Mouse (Mus musculus): Measurements from ENCODE around the gene Macrod2. TPM values are rescaled to one million over a fixed set of nuclear protein-coding genes. Genes with fewer than 3 reads are reported as not detected.

The Macrod2 gene
- polyA plus RNA-seq, 1 experiment from 2014 or later, result 19.9 TPM

DNA sequence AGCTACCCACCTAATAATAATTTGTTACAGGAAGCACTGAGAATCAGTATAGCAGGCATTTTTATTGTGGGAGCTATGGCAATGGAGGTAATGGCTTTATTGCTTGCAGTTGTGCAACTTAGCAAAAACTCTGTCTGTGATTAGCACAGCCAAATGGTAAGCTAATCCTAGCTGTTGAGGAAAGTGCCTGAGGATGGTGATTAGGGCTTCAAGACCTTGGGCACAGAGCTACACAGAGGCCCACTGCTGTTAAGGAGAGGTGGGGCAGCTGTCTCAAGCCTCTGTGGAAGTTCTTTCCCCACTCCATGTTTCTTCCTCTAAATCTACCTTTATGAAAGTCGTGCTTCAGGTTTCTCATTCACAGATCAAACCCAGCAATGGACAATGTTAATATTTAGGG is 466.2 kb downstream of the Macrod2 start:
- Histone ChIP-seq H3K36me3 (ENCODE audit: control insufficient read depth, insufficient read depth, low read length) (no peaks in the 10 kb centered on the region), H3K27ac (ENCODE audit: low read depth, low read length) (no peak overlapping the region), H3K4me3 (ENCODE audit: low read depth, low read length) (no peak overlapping the region), H3K4me1 (replicated peaks; ENCODE audit: control insufficient read depth, insufficient read depth, low read length) (no peaks in the 10 kb centered on the region), H3K27me3 (replicated peaks; ENCODE audit: control insufficient read depth, insufficient read depth, low read length) (no peaks in the 10 kb centered on the region), H3K9ac (ENCODE audit: low read depth, low read length) (no peak overlapping the region), H3K9me3 (ENCODE audit: control insufficient read depth, low read length) (no peaks in the 10 kb centered on the region), H3K4me2 (no peak overlapping the region)
- ATAC-seq (replicated peaks; ENCODE audit: low FRiP score) (no peak), DNase-seq (ENCODE audit: low spot score) (no peak)
- 68% methylated on average over 1 of the region's 1 CpGs for WGBS

DNA sequence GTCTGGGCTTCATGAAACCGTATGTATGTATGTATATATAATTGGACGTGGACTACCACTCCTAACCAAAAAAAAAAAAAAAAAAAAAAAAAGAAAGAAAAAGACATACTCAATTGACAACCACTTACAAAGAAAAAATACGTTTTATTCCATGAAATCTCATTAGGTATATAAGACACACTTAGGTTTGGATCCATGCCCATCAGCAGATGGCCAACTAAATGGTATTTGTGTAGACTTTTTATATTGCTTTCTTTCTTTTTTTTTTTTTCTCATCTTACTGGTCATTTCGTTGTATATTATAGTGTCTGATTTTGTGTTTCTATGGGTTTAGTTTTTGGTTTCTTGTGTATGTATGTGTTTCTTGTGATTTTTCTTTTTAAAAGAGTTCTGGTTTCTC is 467.6 kb downstream of the Macrod2 start:
- WGBS, result 64% methylated on average over 4 of the region's 4 CpGs
- no peaks in the 10 kb centered on the region for H3K27me3 ChIP-seq (replicated peaks; ENCODE audit: control insufficient read depth, insufficient read depth, low read length)
- ATAC-seq (replicated peaks; ENCODE audit: low FRiP score) (no peak), DNase-seq (ENCODE audit: low spot score) (no peak)
- H3K27ac ChIP-seq (ENCODE audit: low read depth, low read length), result no peak overlapping the region
- no peak overlapping the region for H3K9ac ChIP-seq (ENCODE audit: low read depth, low read length)
- H3K9me3 ChIP-seq (ENCODE audit: control insufficient read depth, low read length), result no peaks in the 10 kb centered on the region
- H3K4me2 ChIP-seq, result no peak overlapping the region
- H3K4me3 ChIP-seq (ENCODE audit: low read depth, low read length), result no peak overlapping the region
- no peaks in the 10 kb centered on the region for H3K36me3 ChIP-seq (ENCODE audit: control insufficient read depth, insufficient read depth, low read length)
- H3K4me1 ChIP-seq (replicated peaks; ENCODE audit: control insufficient read depth, insufficient read depth, low read length), result no peaks in the 10 kb centered on the region

DNA sequence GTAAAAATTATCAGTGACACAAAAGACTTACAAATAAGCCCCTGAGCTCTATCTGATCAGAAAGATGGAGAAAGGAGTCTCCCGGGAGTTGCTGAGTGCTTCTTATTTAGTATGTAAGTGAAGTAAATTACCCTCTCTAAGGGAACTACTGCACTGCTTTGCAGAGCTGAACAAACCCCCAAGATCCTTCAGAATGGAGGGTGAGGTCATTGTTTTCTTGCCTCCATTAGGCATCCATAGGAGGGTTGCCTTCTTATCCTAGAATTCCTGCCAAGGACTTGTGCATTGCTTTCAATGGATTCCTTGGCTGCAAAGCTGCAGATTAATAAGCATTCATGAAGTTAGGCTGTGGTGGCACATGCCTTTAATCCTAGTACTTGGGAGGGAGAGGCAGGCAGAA is 470.5 kb downstream of the Macrod2 start:
- Histone ChIP-seq H3K9ac (ENCODE audit: low read depth, low read length) (no peak overlapping the region), H3K4me1 (replicated peaks; ENCODE audit: control insufficient read depth, insufficient read depth, low read length) (no peaks in the 10 kb centered on the region), H3K4me3 (ENCODE audit: low read depth, low read length) (no peak overlapping the region), H3K36me3 (ENCODE audit: control insufficient read depth, insufficient read depth, low read length) (no peaks in the 10 kb centered on the region), H3K27ac (ENCODE audit: low read depth, low read length) (no peak overlapping the region), H3K27me3 (replicated peaks; ENCODE audit: control insufficient read depth, insufficient read depth, low read length) (no peaks in the 10 kb centered on the region), H3K4me2 (no peak overlapping the region), H3K9me3 (ENCODE audit: control insufficient read depth, low read length) (no peaks in the 10 kb centered on the region)
- ATAC-seq (replicated peaks; ENCODE audit: low FRiP score) (no peak), DNase-seq (ENCODE audit: low spot score) (no peak)
- WGBS, result 83% methylated on average over 1 of the region's 1 CpGs

DNA sequence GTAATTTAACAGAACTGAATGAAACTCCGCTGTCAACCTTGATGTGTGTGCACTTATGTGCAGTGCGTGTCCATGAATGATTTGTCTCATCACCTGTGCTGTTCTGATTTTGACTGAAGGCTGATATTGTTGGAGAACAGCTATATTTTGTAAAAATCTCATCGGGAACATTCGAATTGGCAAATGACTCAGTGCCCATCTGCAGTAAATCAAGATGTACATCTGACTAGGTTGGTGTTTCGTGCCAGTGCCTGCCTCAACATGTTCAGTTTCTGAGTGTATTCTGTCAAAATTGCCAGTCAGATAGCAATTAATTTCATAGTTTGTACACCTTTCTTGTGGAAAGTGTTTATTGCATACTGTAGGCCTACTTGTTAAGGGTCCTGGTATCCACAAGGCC is 472.0 kb downstream of the Macrod2 start:
- Histone ChIP-seq H3K27me3 (replicated peaks; ENCODE audit: control insufficient read depth, insufficient read depth, low read length) (no peaks in the 10 kb centered on the region), H3K4me2 (no peak overlapping the region), H3K4me1 (replicated peaks; ENCODE audit: control insufficient read depth, insufficient read depth, low read length) (no peaks in the 10 kb centered on the region), H3K9ac (ENCODE audit: low read depth, low read length) (no peak overlapping the region), H3K36me3 (ENCODE audit: control insufficient read depth, insufficient read depth, low read length) (no peaks in the 10 kb centered on the region), H3K9me3 (ENCODE audit: control insufficient read depth, low read length) (no peaks in the 10 kb centered on the region), H3K4me3 (ENCODE audit: low read depth, low read length) (no peak overlapping the region), H3K27ac (ENCODE audit: low read depth, low read length) (no peak overlapping the region)
- ATAC-seq (replicated peaks; ENCODE audit: low FRiP score), result no peak
- DNase-seq (ENCODE audit: low spot score), result no peak
- WGBS, result 79% methylated on average over 5 of the region's 5 CpGs

DNA sequence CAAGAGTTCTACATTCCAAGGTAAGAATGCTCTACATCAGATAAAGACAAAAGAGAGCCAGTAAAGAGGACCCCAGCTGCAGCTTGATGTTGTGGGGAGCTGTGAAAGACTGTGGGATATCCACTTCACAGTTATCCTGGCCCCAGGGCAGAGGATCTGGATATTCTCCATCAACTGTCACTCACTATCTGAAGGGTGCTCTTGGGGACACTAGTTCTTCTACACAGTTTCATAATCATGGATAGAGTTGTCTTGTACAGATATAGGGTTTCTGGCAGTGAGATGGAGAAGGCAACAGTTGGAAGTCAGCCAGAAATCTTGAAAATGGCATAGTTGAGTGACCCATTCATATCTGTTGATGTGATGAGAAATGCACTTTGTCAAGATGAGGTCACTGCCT is 490.1 kb downstream of the Macrod2 start:
- H3K27ac ChIP-seq (ENCODE audit: low read depth, low read length), result no peak overlapping the region
- no peak overlapping the region for H3K4me3 ChIP-seq (ENCODE audit: low read depth, low read length)
- no peaks in the 10 kb centered on the region for H3K4me1 ChIP-seq (replicated peaks; ENCODE audit: control insufficient read depth, insufficient read depth, low read length)
- no peak for DNase-seq (ENCODE audit: low spot score)
- H3K9ac ChIP-seq (ENCODE audit: low read depth, low read length), result no peak overlapping the region
- H3K9me3 ChIP-seq (ENCODE audit: control insufficient read depth, low read length), result no peaks in the 10 kb centered on the region
- no peaks in the 10 kb centered on the region for H3K27me3 ChIP-seq (replicated peaks; ENCODE audit: control insufficient read depth, insufficient read depth, low read length)
- no peak for ATAC-seq (replicated peaks; ENCODE audit: low FRiP score)
- H3K4me2 ChIP-seq, result no peak overlapping the region
- no peaks in the 10 kb centered on the region for H3K36me3 ChIP-seq (ENCODE audit: control insufficient read depth, insufficient read depth, low read length)

DNA sequence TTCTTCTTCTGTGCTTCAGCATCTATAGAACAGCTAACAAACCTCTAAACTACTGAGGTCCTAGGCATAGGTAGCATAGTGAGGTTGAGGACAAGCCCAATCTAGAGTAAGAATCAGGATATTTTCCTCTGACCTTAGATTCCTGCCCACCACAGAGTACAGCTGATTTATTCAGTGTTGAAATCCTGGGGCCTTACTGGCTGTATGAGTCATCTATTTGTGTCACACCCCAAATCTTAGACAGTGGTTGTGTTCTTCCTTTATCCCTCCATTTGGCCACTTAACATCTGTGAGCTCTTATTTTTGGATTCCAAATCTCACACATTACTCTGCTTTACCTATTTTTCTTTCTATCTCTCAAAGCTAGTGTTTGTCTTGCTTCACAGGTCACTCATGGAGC is 495.6 kb downstream of the Macrod2 start:
- ATAC-seq (replicated peaks; ENCODE audit: low FRiP score) (no peak), DNase-seq (ENCODE audit: low spot score) (no peak)
- Histone ChIP-seq H3K4me3 (ENCODE audit: low read depth, low read length) (no peak overlapping the region), H3K36me3 (ENCODE audit: control insufficient read depth, insufficient read depth, low read length) (no peaks in the 10 kb centered on the region), H3K4me2 (no peak overlapping the region), H3K4me1 (replicated peaks; ENCODE audit: control insufficient read depth, insufficient read depth, low read length) (no peaks in the 10 kb centered on the region), H3K9me3 (ENCODE audit: control insufficient read depth, low read length) (no peaks in the 10 kb centered on the region), H3K27ac (ENCODE audit: low read depth, low read length) (no peak overlapping the region), H3K27me3 (replicated peaks; ENCODE audit: control insufficient read depth, insufficient read depth, low read length) (no peaks in the 10 kb centered on the region), H3K9ac (ENCODE audit: low read depth, low read length) (no peak overlapping the region)

DNA sequence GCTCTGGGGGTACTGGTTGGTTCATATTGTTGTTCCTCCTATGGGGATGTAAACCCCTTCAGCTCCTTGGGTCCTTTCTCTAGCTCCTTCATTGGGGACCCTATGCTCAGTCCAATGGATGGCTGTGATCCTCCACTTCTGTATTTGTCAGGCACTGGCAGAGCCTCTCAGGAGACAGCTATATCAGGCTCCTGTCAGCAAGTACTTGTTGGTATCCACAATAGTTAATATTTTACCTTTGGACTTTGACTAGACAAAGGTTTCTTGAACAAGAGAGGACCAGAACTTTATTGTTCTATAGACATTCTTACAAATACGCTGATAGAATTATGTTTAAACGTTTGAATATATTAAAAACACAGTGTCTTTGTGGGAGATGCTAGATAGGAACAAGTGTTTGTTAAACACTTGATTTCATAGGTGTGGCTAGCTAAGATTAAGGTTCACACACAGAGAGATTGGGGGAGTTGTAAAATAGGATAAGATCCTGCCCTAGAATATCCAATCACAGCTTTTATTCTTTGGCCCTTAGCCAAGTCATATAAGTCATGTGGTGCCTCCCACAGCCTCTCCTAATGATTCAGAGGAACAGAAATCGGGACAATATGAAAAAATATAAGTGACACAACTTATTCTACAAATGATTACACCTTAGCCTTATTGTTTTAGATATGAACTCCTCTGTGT is 501.4 kb downstream of the Macrod2 start:
- Histone ChIP-seq H3K27ac (ENCODE audit: low read depth, low read length) (no peak overlapping the region), H3K4me1 (replicated peaks; ENCODE audit: control insufficient read depth, insufficient read depth, low read length) (no peaks in the 10 kb centered on the region), H3K9ac (ENCODE audit: low read depth, low read length) (no peak overlapping the region), H3K9me3 (ENCODE audit: control insufficient read depth, low read length) (no peaks in the 10 kb centered on the region), H3K4me2 (no peak overlapping the region), H3K36me3 (ENCODE audit: control insufficient read depth, insufficient read depth, low read length) (no peaks in the 10 kb centered on the region), H3K27me3 (replicated peaks; ENCODE audit: control insufficient read depth, insufficient read depth, low read length) (no peaks in the 10 kb centered on the region), H3K4me3 (ENCODE audit: low read depth, low read length) (no peak overlapping the region)
- ATAC-seq (replicated peaks; ENCODE audit: low FRiP score) (no peak), DNase-seq (ENCODE audit: low spot score) (no peak)
- WGBS, result 68% methylated on average over 3 of the region's 3 CpGs

DNA sequence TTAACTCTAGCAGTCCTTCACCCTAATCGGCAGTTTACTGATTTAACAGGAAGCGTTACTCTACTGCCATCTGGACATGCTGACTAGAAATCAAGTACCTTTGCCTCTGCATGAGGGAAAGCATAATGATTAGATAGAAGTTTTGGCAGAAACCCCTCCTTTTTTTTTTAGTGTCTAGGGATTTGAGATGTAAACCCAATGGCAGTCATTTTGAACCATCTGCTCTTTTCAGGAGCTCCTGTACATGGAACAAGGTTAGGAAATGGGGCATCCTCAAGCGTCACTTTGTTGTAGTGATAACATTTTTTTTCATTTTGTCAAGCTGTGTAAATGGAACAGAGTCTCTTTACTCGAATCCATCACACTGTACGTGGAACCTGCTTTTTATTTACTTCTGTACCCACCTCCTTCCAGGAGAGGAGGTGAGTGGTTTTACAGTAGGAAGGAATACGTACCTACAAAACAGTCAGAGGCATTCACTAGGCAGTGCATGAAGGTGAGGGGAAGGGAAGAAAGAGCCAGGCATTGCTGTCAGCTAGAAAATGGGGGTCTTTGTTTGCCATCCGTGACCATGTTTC is 503.4 kb downstream of the Macrod2 start:
- DNase-seq (ENCODE audit: low spot score), result no peak
- H3K36me3 ChIP-seq (ENCODE audit: control insufficient read depth, insufficient read depth, low read length), result no peaks in the 10 kb centered on the region
- no peaks in the 10 kb centered on the region for H3K27me3 ChIP-seq (replicated peaks; ENCODE audit: control insufficient read depth, insufficient read depth, low read length)
- no peak overlapping the region for H3K27ac ChIP-seq (ENCODE audit: low read depth, low read length)
- H3K4me3 ChIP-seq (ENCODE audit: low read depth, low read length), result no peak overlapping the region
- no peaks in the 10 kb centered on the region for H3K4me1 ChIP-seq (replicated peaks; ENCODE audit: control insufficient read depth, insufficient read depth, low read length)
- no peak for ATAC-seq (replicated peaks; ENCODE audit: low FRiP score)
- 68% methylated on average over 7 of the region's 7 CpGs for WGBS
- H3K4me2 ChIP-seq, result no peak overlapping the region
- H3K9me3 ChIP-seq (ENCODE audit: control insufficient read depth, low read length), result no peaks in the 10 kb centered on the region
- H3K9ac ChIP-seq (ENCODE audit: low read depth, low read length), result no peak overlapping the region

DNA sequence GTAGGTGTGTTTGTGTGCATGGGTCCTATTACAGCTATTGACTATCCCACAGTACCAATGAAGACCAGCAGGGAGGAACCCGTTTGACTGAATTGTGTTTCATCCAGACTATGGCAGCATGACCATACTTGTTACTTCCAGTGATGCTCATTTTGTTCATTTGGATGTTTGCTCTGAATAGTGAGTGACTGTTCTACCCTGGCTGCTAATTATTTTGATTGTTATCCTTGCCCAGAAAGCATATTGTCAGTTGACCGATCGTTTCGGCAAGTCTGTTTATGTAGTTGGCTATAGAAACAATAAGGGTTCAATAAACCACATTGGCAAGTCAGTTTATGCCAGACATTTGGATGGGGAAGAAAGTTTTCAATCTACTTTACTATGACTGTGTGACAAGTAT is 510.2 kb downstream of the Macrod2 start:
- WGBS, result 84% methylated on average over 4 of the region's 4 CpGs
- no peaks in the 10 kb centered on the region for H3K27me3 ChIP-seq (replicated peaks; ENCODE audit: control insufficient read depth, insufficient read depth, low read length)
- no peak for ATAC-seq (replicated peaks; ENCODE audit: low FRiP score)
- H3K4me3 ChIP-seq (ENCODE audit: low read depth, low read length), result no peak overlapping the region
- no peak overlapping the region for H3K4me2 ChIP-seq
- DNase-seq (ENCODE audit: low spot score), result no peak
- no peak overlapping the region for H3K9ac ChIP-seq (ENCODE audit: low read depth, low read length)
- H3K9me3 ChIP-seq (ENCODE audit: control insufficient read depth, low read length), result no peaks in the 10 kb centered on the region
- no peaks in the 10 kb centered on the region for H3K36me3 ChIP-seq (ENCODE audit: control insufficient read depth, insufficient read depth, low read length)
- no peak overlapping the region for H3K27ac ChIP-seq (ENCODE audit: low read depth, low read length)
- no peaks in the 10 kb centered on the region for H3K4me1 ChIP-seq (replicated peaks; ENCODE audit: control insufficient read depth, insufficient read depth, low read length)
